Mouse (Mus musculus): ENCODE measurements at regions not wholly inside any gene's neighbourhood (a gene's known extent, or its start where the extent isn't known, plus 50 kb on each side); places are given as distances from the start of the nearest gene placed in this dataset.

- Histone ChIP-seq H3K4me2 (ENCODE audit: low read depth) (no peak overlapping the region), H3K9me3 (ENCODE audit: low read length) (no peaks in the 10 kb centered on the region), H3K9ac (no peak overlapping the region), H3K36me3 (ENCODE audit: insufficient read depth) (no peaks in the 10 kb centered on the region), H3K4me3 (ENCODE audit: low read depth, low read length) (no peak overlapping the region), H3K27ac (ENCODE audit: low read depth, low read length) (no peak overlapping the region), H3K4me1 (ENCODE audit: insufficient read depth) (no peaks in the 10 kb centered on the region), H3K27me3 (ENCODE audit: insufficient read depth, low read length) (no peaks in the 10 kb centered on the region)
- ATAC-seq (no peak), DNase-seq (no peak)
- TF ChIP-seq CTCF (IDR thresholded peaks at IDR 0.05; ENCODE audit: low read depth), result no peak
- WGBS, result 89% methylated on average over 7 of the region's 7 CpGs
Observed at GRCm38 (mm10) chr13:97393456-97393855, 152.6 kb downstream of the Enc1 start.

GRCm38 (mm10) chr13:97390449-97390930 is 149.6 kb downstream of the Enc1 start:
- no peak overlapping the region for H3K4me3 ChIP-seq (ENCODE audit: low read depth, low read length)
- TF ChIP-seq CTCF (IDR thresholded peaks at IDR 0.05; ENCODE audit: low read depth), result no peak
- ATAC-seq (peak; percentile 87), DNase-seq (peak; percentile 84)
- no peaks in the 10 kb centered on the region for H3K9me3 ChIP-seq (ENCODE audit: low read length)
- H3K9ac ChIP-seq, result no peak overlapping the region
- WGBS, result 6% methylated on average over 11 of the region's 11 CpGs
- no peak overlapping the region; the same call in 1 of the 2 replicates for H3K27ac ChIP-seq (ENCODE audit: low read depth, low read length)
- H3K4me2 ChIP-seq (ENCODE audit: low read depth), result peak overlapping the region; percentile 34
- H3K4me1 ChIP-seq (ENCODE audit: insufficient read depth), result no peaks in the 10 kb centered on the region
- no peaks in the 10 kb centered on the region for H3K27me3 ChIP-seq (ENCODE audit: insufficient read depth, low read length)
- no peaks in the 10 kb centered on the region for H3K36me3 ChIP-seq (ENCODE audit: insufficient read depth)

- no peak overlapping the region for H3K4me2 ChIP-seq (ENCODE audit: low read depth)
- no peaks in the 10 kb centered on the region for H3K27me3 ChIP-seq (ENCODE audit: insufficient read depth, low read length)
- no peak overlapping the region for H3K27ac ChIP-seq (ENCODE audit: low read depth, low read length)
- no peak overlapping the region for H3K4me3 ChIP-seq (ENCODE audit: low read depth, low read length)
- no peaks in the 10 kb centered on the region for H3K36me3 ChIP-seq (ENCODE audit: insufficient read depth)
- H3K4me1 ChIP-seq (ENCODE audit: insufficient read depth), result no peaks in the 10 kb centered on the region
- no peak overlapping the region for H3K9ac ChIP-seq
- no peaks in the 10 kb centered on the region for H3K9me3 ChIP-seq (ENCODE audit: low read length)
- ATAC-seq (no peak), DNase-seq (no peak)
- WGBS, result 71% methylated on average over 11 of the region's 11 CpGs
- TF ChIP-seq CTCF (IDR thresholded peaks at IDR 0.05; ENCODE audit: low read depth), result no peak
Observed at GRCm38 (mm10) chr13:97388851-97389479, 148.1 kb downstream of the Enc1 start.

GRCm38 (mm10) chr13:97386511-97386910 is 145.6 kb downstream of the Enc1 start:
- no peaks in the 10 kb centered on the region for H3K27me3 ChIP-seq (ENCODE audit: insufficient read depth, low read length)
- no peak overlapping the region for H3K4me3 ChIP-seq (ENCODE audit: low read depth, low read length)
- no peak overlapping the region for H3K27ac ChIP-seq (ENCODE audit: low read depth, low read length)
- no peaks in the 10 kb centered on the region for H3K36me3 ChIP-seq (ENCODE audit: insufficient read depth)
- ATAC-seq, result no peak
- DNase-seq, result no peak
- H3K4me2 ChIP-seq (ENCODE audit: low read depth), result no peak overlapping the region
- H3K9me3 ChIP-seq (ENCODE audit: low read length), result no peaks in the 10 kb centered on the region
- H3K9ac ChIP-seq, result no peak overlapping the region
- TF ChIP-seq CTCF (IDR thresholded peaks at IDR 0.05; ENCODE audit: low read depth), result no peak
- WGBS, result 66% methylated on average over 3 of the region's 3 CpGs
- no peaks in the 10 kb centered on the region for H3K4me1 ChIP-seq (ENCODE audit: insufficient read depth)

- ATAC-seq (no peak), DNase-seq (no peak)
- no peaks in the 10 kb centered on the region for H3K4me1 ChIP-seq (ENCODE audit: insufficient read depth)
- no peaks in the 10 kb centered on the region for H3K27me3 ChIP-seq (ENCODE audit: insufficient read depth, low read length)
- no peak overlapping the region for H3K27ac ChIP-seq (ENCODE audit: low read depth, low read length)
- no peaks in the 10 kb centered on the region for H3K36me3 ChIP-seq (ENCODE audit: insufficient read depth)
- H3K9ac ChIP-seq, result no peak overlapping the region
- WGBS, result 95% methylated on average over 8 of the region's 8 CpGs
- no peak overlapping the region for H3K4me3 ChIP-seq (ENCODE audit: low read depth, low read length)
- H3K4me2 ChIP-seq (ENCODE audit: low read depth), result no peak overlapping the region
- TF ChIP-seq CTCF (IDR thresholded peaks at IDR 0.05; ENCODE audit: low read depth), result no peak
- no peaks in the 10 kb centered on the region for H3K9me3 ChIP-seq (ENCODE audit: low read length)
Observed at GRCm38 (mm10) chr13:97385531-97385930, 144.6 kb downstream of the Enc1 start.

- no peak for TF ChIP-seq CTCF (IDR thresholded peaks at IDR 0.05; ENCODE audit: low read depth)
- DNase-seq (no peak), ATAC-seq (no peak)
Observed at GRCm38 (mm10) chr13:97384091-97384777, 143.3 kb downstream of the Enc1 start.

GRCm38 (mm10) chr13:97383351-97383750 is 142.4 kb downstream of the Enc1 start:
- Histone ChIP-seq H3K4me1 (ENCODE audit: insufficient read depth) (no peaks in the 10 kb centered on the region), H3K27ac (ENCODE audit: low read depth, low read length) (no peak overlapping the region), H3K4me3 (ENCODE audit: low read depth, low read length) (no peak overlapping the region), H3K9ac (no peak overlapping the region), H3K9me3 (ENCODE audit: low read length) (no peaks in the 10 kb centered on the region), H3K4me2 (ENCODE audit: low read depth) (no peak overlapping the region), H3K36me3 (ENCODE audit: insufficient read depth) (no peaks in the 10 kb centered on the region), H3K27me3 (ENCODE audit: insufficient read depth, low read length) (no peaks in the 10 kb centered on the region)
- DNase-seq (no peak), ATAC-seq (no peak)
- WGBS, result 41% methylated on average over 4 of the region's 4 CpGs
- no peak for TF ChIP-seq CTCF (IDR thresholded peaks at IDR 0.05; ENCODE audit: low read depth)

More at GRCm38 (mm10) chr13:97384091-97384777, 143.3 kb downstream of the Enc1 start:
- WGBS, result 77% methylated on average over 16 of the region's 16 CpGs
- Histone ChIP-seq H3K27me3 (ENCODE audit: insufficient read depth, low read length) (no peaks in the 10 kb centered on the region), H3K27ac (ENCODE audit: low read depth, low read length) (no peak overlapping the region), H3K36me3 (ENCODE audit: insufficient read depth) (no peaks in the 10 kb centered on the region), H3K4me2 (ENCODE audit: low read depth) (no peak overlapping the region), H3K9ac (no peak overlapping the region), H3K9me3 (ENCODE audit: low read length) (no peaks in the 10 kb centered on the region), H3K4me3 (ENCODE audit: low read depth, low read length) (no peak overlapping the region), H3K4me1 (ENCODE audit: insufficient read depth) (no peaks in the 10 kb centered on the region)
